Mouse (Mus musculus) neural tube, embryonic 13.5 days (tissue): Measurements from ENCODE around the gene Nmu. TPM values are rescaled to one million over a fixed set of nuclear protein-coding genes. Genes with fewer than 3 reads are reported as not detected.

ENCODE experiments used
- ATAC-seq: fragments of 200-750 bp; cut with Nextera tagmentation; 2 replicates; pipeline ENCODE4 v1.8.0; 2017; ENCODE audit warnings: low read depth, mild to moderate bottlenecking, moderate TSS enrichment, moderate library complexity
- H3K27ac ChIP-seq: fragments of 300-500 bp; sonication (generic); replicated peaks from 2 replicates; pipeline ENCODE4 v1.5.1; 2015; ENCODE audit warnings: moderate library complexity, mild to moderate bottlenecking, inconsistent platforms
- H3K27me3 ChIP-seq: fragments of 300-500 bp; sonication (generic); 2 replicates; pipeline ENCODE4 v1.6.1; 2015; ENCODE audit warnings: mild to moderate bottlenecking, inconsistent platforms
- H3K36me3 ChIP-seq: fragments of 300-500 bp; sonication (generic); 2 replicates; pipeline ENCODE4 v1.6.1; 2015; ENCODE audit warnings: mild to moderate bottlenecking, inconsistent platforms
- H3K4me1 ChIP-seq: fragments of 300-500 bp; sonication (generic); replicated peaks from 2 replicates; pipeline ENCODE4 v1.6.1; 2015; ENCODE audit warnings: inconsistent platforms
- H3K4me2 ChIP-seq: fragments of 300-500 bp; sonication (generic); 2 replicates; pipeline ENCODE4 v1.6.1; 2015; ENCODE audit warnings: inconsistent platforms, mild to moderate bottlenecking, moderate library complexity
- H3K4me3 ChIP-seq: fragments of 300-500 bp; sonication (generic); 2 replicates; pipeline ENCODE4 v1.5.1; 2015; ENCODE audit warnings: mild to moderate bottlenecking, inconsistent platforms
- H3K9ac ChIP-seq: fragments of 300-500 bp; sonication (generic); 2 replicates; pipeline ENCODE4 v1.6.1; 2015; ENCODE audit warnings: moderate library complexity, mild to moderate bottlenecking, inconsistent platforms
- H3K9me3 ChIP-seq: fragments of 300-500 bp; sonication (generic); 2 replicates; pipeline ENCODE4 v1.6.1; 2016; ENCODE audit warnings: inconsistent platforms
- WGBS: fragments of 180-500 bp; shearing (Covaris S2); methylation state at CpG from one replicate; pipeline ENCODE4 v1.1.7; 2015; 5-methylcytosine and 5-hydroxymethylcytosine counted together
- polyA plus RNA-seq: library from polyadenylated mRNA; unstranded; fragments of >200 nt; fragmentation: Nextera tagmentation; extraction: Ambion mirVana; gene quantifications from 2 replicates; pipeline ENCODE4 v1.2.1, GENCODE M21; 2015

Gene Nmu
- polyA plus RNA-seq, 1 experiment from 2014 or later: 1.5 TPM

DNA sequence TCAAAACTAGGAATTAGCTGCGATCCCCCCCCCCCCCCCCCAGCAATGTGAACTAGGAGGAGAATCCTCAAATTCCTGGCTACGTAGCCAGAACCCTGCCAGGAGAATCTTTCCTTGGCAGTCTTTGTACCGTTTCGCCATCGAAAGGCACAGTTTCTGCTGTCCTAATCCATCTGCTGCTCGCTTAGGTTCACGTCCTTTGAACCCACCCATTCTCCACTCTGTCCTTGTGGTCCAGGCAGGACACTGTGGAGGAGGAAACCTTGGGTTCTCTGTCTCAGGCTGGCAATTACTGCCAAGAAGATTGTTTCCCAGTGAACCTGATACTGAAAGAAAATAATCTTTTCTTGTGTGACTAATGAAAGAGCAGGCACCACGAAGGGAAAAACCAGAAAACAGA lies 58.0 kb downstream of the Nmu start:
- under 1% methylated on average over 8 of the region's 8 CpGs for WGBS
- Histone ChIP-seq H3K4me1 (peaks cover 37% of the 10 kb centered on the region), H3K9ac (peak overlapping the region; percentile 97), H3K9me3 (no peaks in the 10 kb centered on the region), H3K4me3 (peak overlapping the region; percentile 96), H3K27ac (0 out of 2 replicates have a peak overlapping the region, but pooled peaks have one; percentile 1), H3K27me3 (no peaks in the 10 kb centered on the region), H3K36me3 (no peaks in the 10 kb centered on the region), H3K4me2 (peak overlapping the region; percentile 73)
- no peak for ATAC-seq

DNA sequence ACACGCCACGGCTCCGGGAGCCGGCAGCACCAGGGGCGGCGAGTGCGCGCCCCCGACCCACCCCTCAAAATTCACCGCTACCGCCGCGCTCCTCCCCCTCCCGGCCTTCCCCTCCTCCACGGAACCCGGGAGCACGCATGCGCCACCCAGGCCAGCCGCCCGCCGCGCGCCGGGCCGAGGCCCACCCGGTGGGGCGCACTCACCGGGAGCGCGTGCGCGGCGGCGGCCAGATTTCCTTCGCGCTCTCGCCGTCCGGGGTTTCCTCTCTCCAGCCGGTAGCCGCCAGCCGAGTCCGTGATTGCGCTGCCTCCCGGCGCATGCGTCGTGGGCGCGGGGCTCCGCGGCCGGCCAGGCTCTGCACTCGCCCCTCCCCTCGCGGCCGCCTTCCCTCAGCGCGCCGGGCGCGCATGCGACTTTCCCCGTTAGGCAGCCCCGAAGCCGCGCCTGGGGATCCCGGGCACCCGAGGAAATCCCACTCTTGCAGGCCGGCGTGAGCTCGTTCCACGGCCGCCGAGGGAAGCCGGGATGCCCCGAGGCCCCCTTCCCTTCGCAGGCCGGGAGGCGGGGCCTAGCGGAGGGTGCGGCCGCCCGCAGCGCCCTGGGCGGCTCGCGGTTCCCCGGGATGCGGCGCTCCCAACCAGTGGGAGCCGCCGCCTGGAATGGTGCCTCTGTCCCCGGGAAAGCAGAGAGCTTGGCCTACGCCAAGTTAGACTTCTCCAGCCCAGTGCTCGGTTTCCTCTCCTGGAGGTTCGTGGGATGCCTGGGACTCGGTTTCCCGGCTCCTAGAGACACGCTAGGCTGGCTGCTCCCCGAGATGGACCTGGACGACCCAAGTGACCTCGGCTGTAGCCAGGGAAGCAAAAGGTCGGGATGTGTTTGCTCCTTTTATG lies 58.9 kb downstream of the Nmu start, which contains the start of gene Clock:
Gene Clock (minus strand): TSS at position 341 of the 890 bp plus-strand sequence.
- ATAC-seq: peak; percentile 92
- H3K4me3 ChIP-seq: peak within 1 kb of the TSS; percentile 96
- peak within 1 kb of the TSS; percentile 73 for H3K4me2 ChIP-seq
- peaks cover 38% of the 10 kb centered on the region for H3K4me1 ChIP-seq
- whole genome bisulfite sequencing: under 1% methylated on average over 97 of the region's 104 CpGs
- peak within 1 kb of the TSS; percentile 97 for H3K9ac ChIP-seq
- no peaks in the 10 kb centered on the region for H3K27me3 ChIP-seq
- H3K27ac ChIP-seq: peak within 1 kb of the TSS; percentile 98
- no peaks in the 10 kb centered on the region for H3K36me3 ChIP-seq
- H3K9me3 ChIP-seq: no peaks in the 10 kb centered on the region

DNA sequence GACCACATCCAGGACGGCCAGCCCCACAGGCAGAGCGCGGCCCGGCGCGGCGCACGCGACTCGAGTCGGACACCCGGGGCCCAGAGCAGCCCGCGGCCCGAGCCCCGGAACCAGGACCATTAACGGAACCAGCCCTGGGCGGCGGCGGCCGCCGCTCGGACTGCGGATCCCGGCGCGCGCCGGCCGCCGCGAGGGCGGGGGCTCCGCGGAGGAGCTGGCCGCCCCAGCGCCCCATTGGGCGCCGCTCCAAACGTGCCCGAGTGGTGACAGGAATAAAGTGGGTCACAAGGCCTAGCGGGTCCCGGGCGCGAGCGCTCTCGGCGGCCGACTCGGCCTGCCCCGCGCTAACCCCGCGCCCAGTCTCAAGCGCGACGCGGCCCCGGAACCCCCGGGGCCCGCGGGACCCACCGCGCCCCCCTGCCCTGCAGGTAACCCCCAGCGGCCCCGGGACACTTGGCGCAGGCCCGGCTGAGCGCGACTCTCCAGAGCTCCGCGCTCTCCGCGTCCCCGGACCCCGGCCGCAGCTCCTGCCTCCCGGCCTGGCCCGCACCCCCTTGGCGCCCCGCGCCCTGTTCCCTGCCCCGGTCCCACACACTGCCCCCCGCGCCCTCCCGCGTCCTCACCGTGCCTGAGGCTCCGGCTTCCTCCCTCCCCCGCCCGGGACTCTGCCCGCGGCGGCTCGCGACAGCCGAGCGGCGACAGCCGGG lies 59.7 kb downstream of the Nmu start:
- H3K4me1 ChIP-seq: peaks cover 38% of the 10 kb centered on the region
- peak; percentile 84 for ATAC-seq
- H3K4me2 ChIP-seq: peak overlapping the region; percentile 73
- WGBS: under 1% methylated on average over 92 of the region's 100 CpGs
- no peaks in the 10 kb centered on the region for H3K9me3 ChIP-seq
- H3K4me3 ChIP-seq: peak overlapping the region; percentile 96
- no peaks in the 10 kb centered on the region for H3K27me3 ChIP-seq
- no peaks in the 10 kb centered on the region for H3K36me3 ChIP-seq
- peak overlapping the region; percentile 97 for H3K9ac ChIP-seq
- H3K27ac ChIP-seq: peak overlapping the region; percentile 98

DNA sequence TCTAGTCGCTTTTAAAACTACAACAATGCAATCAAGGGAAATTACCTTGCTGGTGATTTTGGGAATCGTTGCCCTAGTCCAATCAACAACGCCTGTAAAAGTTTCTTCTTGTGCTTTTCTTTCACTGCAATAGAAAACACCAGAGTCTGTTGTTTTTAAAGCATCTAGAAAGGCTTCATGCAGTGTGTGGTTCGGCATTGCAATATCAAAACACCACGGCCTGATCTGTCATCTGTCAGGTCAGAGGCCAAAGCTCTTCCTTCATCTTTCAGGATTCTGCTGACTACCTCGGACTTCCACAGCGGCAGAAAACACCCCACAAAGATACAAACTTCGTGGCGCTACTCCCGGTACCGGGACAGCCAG lies 60.2 kb downstream of the Nmu start:
- Histone ChIP-seq H3K9me3 (no peaks in the 10 kb centered on the region), H3K9ac (peak overlapping the region; percentile 97), H3K27me3 (no peaks in the 10 kb centered on the region), H3K4me3 (peak overlapping the region; percentile 96), H3K36me3 (no peaks in the 10 kb centered on the region), H3K4me1 (peaks cover 38% of the 10 kb centered on the region), H3K4me2 (peak overlapping the region; percentile 73), H3K27ac (peak overlapping the region; percentile 98)
- no peak for ATAC-seq
- WGBS: 2% methylated on average over 11 of the region's 11 CpGs

DNA sequence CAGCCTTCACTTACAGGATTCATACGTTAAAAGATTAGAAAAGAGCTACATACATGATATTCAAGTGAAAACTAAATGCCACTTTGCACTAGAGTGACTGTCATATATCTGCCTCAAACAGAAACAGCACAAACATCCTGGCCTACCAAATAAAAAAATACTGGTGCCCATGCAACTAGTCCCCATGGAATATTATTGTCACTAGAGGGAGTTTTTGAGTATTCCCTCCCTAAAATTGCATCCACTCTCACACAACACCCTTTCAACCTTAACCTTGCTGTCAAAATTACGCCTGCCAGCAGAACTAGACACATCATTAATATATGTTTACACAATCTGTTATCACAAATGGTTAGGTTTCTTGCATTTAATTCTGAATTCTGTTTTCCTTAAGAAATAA lies 61.6 kb downstream of the Nmu start:
- peaks cover 38% of the 10 kb centered on the region for H3K4me1 ChIP-seq
- H3K27me3 ChIP-seq: no peaks in the 10 kb centered on the region
- no peak overlapping the region for H3K4me2 ChIP-seq
- 85% methylated on average over 2 of the region's 2 CpGs for WGBS
- H3K9ac ChIP-seq: no peak overlapping the region
- H3K4me3 ChIP-seq: no peak overlapping the region
- ATAC-seq: no peak
- H3K27ac ChIP-seq: no peak overlapping the region
- no peaks in the 10 kb centered on the region for H3K9me3 ChIP-seq
- H3K36me3 ChIP-seq: no peaks in the 10 kb centered on the region

DNA sequence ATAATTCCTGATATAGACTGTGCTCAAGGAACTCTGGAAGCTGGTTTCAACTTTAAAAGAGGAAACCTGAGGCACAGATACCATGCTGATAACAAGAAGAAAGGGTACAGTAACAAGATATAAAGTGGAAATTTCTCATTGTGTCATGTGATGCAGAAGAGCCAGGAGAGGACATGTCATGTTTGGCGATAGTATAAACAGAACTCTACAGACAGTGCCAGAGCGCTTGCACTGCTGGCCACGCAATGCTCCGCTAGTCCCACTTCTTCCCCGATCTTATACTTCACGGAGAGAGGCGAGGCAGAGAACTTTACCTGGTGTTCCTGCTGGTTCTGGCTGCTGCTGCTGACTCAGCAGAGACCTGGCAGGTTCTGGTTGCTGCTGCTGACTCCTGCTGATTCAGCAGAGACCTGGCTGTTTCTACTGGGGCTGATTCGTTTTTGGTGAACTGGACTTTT lies 74.3 kb downstream of the Nmu start:
- Histone ChIP-seq H3K9ac (no peak overlapping the region), H3K4me2 (no peak overlapping the region), H3K27ac (no peak overlapping the region), H3K36me3 (no peaks in the 10 kb centered on the region), H3K4me1 (0 out of 2 replicates have a peak, but pooled peaks cover 4% of the 10 kb centered on the region), H3K4me3 (no peak overlapping the region), H3K27me3 (no peaks in the 10 kb centered on the region), H3K9me3 (no peaks in the 10 kb centered on the region)
- 92% methylated on average over 8 of the region's 8 CpGs for WGBS
- no peak for ATAC-seq

DNA sequence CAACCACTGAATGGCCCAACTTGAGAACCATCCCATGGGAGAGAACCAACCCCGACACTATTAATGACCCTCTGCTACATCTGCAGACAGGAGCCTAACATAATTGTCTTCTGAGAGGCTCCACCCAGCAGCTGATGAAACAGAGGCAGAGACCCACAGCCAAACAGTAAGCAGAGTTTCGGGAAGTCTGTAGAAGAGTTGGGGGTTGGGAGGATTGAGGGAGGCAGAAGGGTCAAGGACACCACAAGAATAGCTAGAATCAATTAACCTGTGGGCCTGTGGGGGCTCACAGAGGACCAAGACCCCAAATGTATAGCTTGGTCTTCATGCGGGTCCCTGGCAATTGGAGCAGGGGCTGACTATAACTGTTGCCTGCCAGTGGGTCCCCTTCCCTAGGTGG lies 75.3 kb downstream of the Nmu start:
- 91% methylated on average over 3 of the region's 3 CpGs for WGBS
- Histone ChIP-seq H3K36me3 (no peaks in the 10 kb centered on the region), H3K9me3 (no peaks in the 10 kb centered on the region), H3K4me3 (no peak overlapping the region), H3K27ac (no peak overlapping the region), H3K27me3 (no peaks in the 10 kb centered on the region), H3K4me2 (no peak overlapping the region), H3K9ac (no peak overlapping the region), H3K4me1 (0 out of 2 replicates have a peak, but pooled peaks cover 4% of the 10 kb centered on the region)
- no peak for ATAC-seq

DNA sequence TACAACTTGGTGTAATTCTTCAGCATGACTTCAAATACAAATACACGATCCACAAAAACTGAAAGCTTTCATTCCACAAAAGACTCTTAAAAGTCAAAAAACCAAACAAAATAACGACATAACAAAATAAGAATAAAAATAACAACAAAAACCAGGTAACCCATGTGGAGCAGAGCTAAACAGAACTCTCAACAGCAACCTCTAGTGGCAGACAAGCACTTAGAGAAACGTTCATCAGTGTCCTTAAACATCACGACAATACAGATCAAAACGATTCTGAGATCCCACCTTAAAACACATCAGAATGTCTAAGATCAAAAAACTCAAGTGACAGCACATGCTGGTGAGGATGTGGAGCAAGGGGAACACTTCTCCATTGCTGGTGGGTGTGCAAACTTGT lies 76.5 kb downstream of the Nmu start:
- Histone ChIP-seq H3K36me3 (no peaks in the 10 kb centered on the region), H3K4me3 (no peak overlapping the region), H3K9ac (no peak overlapping the region), H3K27ac (no peak overlapping the region), H3K9me3 (no peaks in the 10 kb centered on the region), H3K4me2 (no peak overlapping the region), H3K4me1 (0 out of 2 replicates have a peak, but pooled peaks cover 4% of the 10 kb centered on the region), H3K27me3 (no peaks in the 10 kb centered on the region)
- 76% methylated on average over 5 of the region's 5 CpGs for WGBS
- no peak for ATAC-seq

DNA sequence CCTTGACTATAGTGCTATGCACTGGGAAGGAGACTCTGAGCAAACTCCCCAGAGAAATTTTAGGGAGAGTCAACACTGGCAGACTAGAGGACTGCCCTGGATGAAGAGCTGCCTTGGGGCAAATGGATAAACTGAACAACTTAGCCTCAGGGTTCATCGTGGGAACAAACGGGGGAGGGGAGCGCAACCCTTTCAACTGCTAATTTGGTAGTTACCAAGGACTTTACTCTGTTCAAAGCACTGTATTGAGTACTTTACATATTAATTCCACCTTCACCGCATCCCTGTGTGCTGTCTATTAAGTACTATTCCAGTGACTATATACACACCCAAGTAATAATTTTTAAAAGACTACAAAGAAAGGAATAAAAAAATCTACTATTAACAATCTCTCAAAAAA lies 77.9 kb downstream of the Nmu start:
- H3K4me2 ChIP-seq: no peak overlapping the region
- 28% methylated on average over 4 of the region's 4 CpGs for WGBS
- no peaks in the 10 kb centered on the region for H3K36me3 ChIP-seq
- 0 out of 2 replicates have a peak, but pooled peaks cover 4% of the 10 kb centered on the region for H3K4me1 ChIP-seq
- H3K9ac ChIP-seq: no peak overlapping the region
- ATAC-seq: no peak
- no peak overlapping the region for H3K4me3 ChIP-seq
- no peaks in the 10 kb centered on the region for H3K9me3 ChIP-seq
- H3K27me3 ChIP-seq: no peaks in the 10 kb centered on the region
- H3K27ac ChIP-seq: no peak overlapping the region

DNA sequence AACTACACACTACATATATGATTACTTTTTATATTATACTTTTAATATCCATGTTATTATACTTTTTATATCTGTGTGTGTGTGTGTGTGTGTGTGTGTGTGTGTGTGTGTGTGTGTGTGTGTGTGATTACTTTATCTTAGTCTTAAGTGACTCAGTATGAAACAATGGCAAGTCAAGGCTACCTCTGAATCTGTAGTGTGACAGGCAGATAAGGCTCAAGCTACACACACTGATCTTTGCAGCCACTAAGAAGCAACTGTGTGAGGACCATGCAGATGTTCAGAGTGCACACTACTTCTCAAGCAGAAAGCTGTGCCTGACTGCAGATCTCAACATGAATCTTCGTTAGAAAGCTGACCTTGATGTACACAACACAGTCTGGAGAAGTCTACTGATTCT lies 79.7 kb downstream of the Nmu start:
- no peaks in the 10 kb centered on the region for H3K9me3 ChIP-seq
- 0 out of 2 replicates have a peak, but pooled peaks cover 4% of the 10 kb centered on the region for H3K4me1 ChIP-seq
- no peak overlapping the region for H3K4me2 ChIP-seq
- no peak overlapping the region for H3K9ac ChIP-seq
- no peak overlapping the region for H3K4me3 ChIP-seq
- 97% methylated on average over 1 of the region's 1 CpGs for WGBS
- H3K36me3 ChIP-seq: no peaks in the 10 kb centered on the region
- no peak for ATAC-seq
- no peak overlapping the region for H3K27ac ChIP-seq
- no peaks in the 10 kb centered on the region for H3K27me3 ChIP-seq
